Mouse (Mus musculus): Measurements from ENCODE around the gene 1700011L22Rik.

Gene 1700011L22Rik

GRCm38 (mm10) chr8:79173606-79174005 lies 74.8 kb downstream of the 1700011L22Rik start:
- no peak for DNase-seq (ENCODE audit: low spot score in 2 of 2)

- no peak for DNase-seq (ENCODE audit: low spot score in 2 of 2)
These were observed 83.1 kb downstream of the 1700011L22Rik start for GRCm38 (mm10) chr8:79165276-79165675.

GRCm38 (mm10) chr8:79164336-79164735 lies 84.0 kb downstream of the 1700011L22Rik start:
- no peak for DNase-seq (ENCODE audit: low spot score in 2 of 2)

- no peak for DNase-seq (ENCODE audit: low spot score in 2 of 2)
These were observed 85.6 kb downstream of the 1700011L22Rik start for GRCm38 (mm10) chr8:79162533-79163308.

- DNase-seq (ENCODE audit: low spot score in 2 of 2), result no peak
These were observed 87.1 kb downstream of the 1700011L22Rik start for GRCm38 (mm10) chr8:79161172-79161778.

Data from thymus, postnatal 10 days (tissue).